In genomic region chr2:10047758-10048436, GRCm38 (mm10) we compare ENCODE assay signal across 8 mouse cellular contexts. TPM values are rescaled to one million over a fixed set of nuclear protein-coding genes. Genes with fewer than 3 reads are reported as not detected.
DNase-seq lines count a peak whose midpoint lies in the region; TF ChIP-seq lines count a peak whose summit lies in the region.

No protein-coding gene starts in this region.

- peak overlapping the region; percentile 96 to 99 for H3K4me3 ChIP-seq in ES-E14 (ENCODE audit: insufficient read depth in 1 of 2, low read depth in 1 of 2, low read length in 2 of 2, poor library complexity in 1 of 2, severe bottlenecking in 1 of 2)

- no peaks in the 10 kb centered on the region for H3K4me1 ChIP-seq in ES-E14 (ENCODE audit: control insufficient read depth in 2 of 2, insufficient read depth in 2 of 2, low read length in 2 of 2, poor library complexity in 1 of 2)

- DNase-seq in cerebellum, adult 11 months, result peak; percentile 39
- no peak for DNase-seq in cerebellum, adult 9-11 months
- no peak for DNase-seq in ES-E14 (ENCODE audit: low read depth, low spot score)
- DNase-seq in cerebellum, postnatal 25 days, result peak; percentile 52 to 53
- DNase-seq in heart, adult 8-10 months (ENCODE audit: low spot score), result peak; percentile 10
- DNase-seq in kidney, adult 9 months, result peak; percentile 33
- DNase-seq in lung, postnatal 14 days, result peak; percentile 13
- peak; percentile 43 for DNase-seq in retina, embryonic 14.5 days (ENCODE audit: low spot score)

- in situ Hi-C loops in ES-E14 (cut with MboI; ENCODE audit: low sequenced_read_pairs in 2 of 2, unreplicated experiment in 2 of 2), result no loop called here

- no peaks in the 10 kb centered on the region for H3K9me3 ChIP-seq in ES-E14 (ENCODE audit: control insufficient read depth, insufficient read depth, low read depth, low read length)

- peak overlapping the region; percentile 97 for H3K9ac ChIP-seq in ES-E14 (ENCODE audit: insufficient read depth, low read depth, low read length, poor library complexity, severe bottlenecking)

- no peak overlapping the region for H3K27ac ChIP-seq in ES-E14 (ENCODE audit: insufficient read depth, low read depth, low read length, poor library complexity, severe bottlenecking)

- H3K36me3 ChIP-seq in ES-E14 (ENCODE audit: control insufficient read depth, insufficient read depth, low read length, poor library complexity, severe bottlenecking), result no peaks in the 10 kb centered on the region

TF ChIP-seq in ES-E14, 5 proteins besides CTCF, POLR2A, EP300 and RAD21:
- TF ChIP-seq CHD2 (IDR thresholded peaks at IDR 0.05; ENCODE audit: low read depth, low read length), result no peak

RNA-seq across cellular contexts. Expression of gene Taf3, which starts 0.5 kb away (rescaled TPM):
- 7.2 and 7.8 TPM in 2 replicates for total RNA-seq in ES-E14 (2012; rRNA removed)
- 1 to 10 TPM; 7.7 to 8.8 (median 8.0) TPM for total RNA-seq in heart, adult 8-10 months (2022)

RNA-seq across cellular contexts. Expression of gene Atp5c1, which starts 32.4 kb away (rescaled TPM):
- 285 and 386 TPM in 2 replicates for total RNA-seq in ES-E14 (2012; rRNA removed)
- total RNA-seq in heart, adult 8-10 months (2022), result 1,000 to 10,000 TPM; 1,366 to 1,665 (median 1,521) TPM

RNA-seq across cellular contexts. Expression of gene Kin, which starts 32.5 kb away (rescaled TPM):
- total RNA-seq in ES-E14 (2012; rRNA removed), result 11.4 and 18.9 TPM in 2 replicates
- total RNA-seq in heart, adult 8-10 months (2022), result 10 to 100 TPM in 1 of 4 experiments, 1 to 10 TPM in 3; 6.5 to 10.3 (median 8.3) TPM

Comparison
In these comparisons a context has a peak if more than half of its experiments do, and no peak if none do; other contexts are left out.
1. DNase-seq: peak in cerebellum, adult 11 months (single experiment), cerebellum, postnatal 25 days (2 of 2), heart, adult 8-10 months (single experiment), kidney, adult 9 months (single experiment), lung, postnatal 14 days (single experiment) and retina, embryonic 14.5 days (single experiment); none in cerebellum, adult 9-11 months (single experiment) and ES-E14 (single experiment).